Mouse (Mus musculus): ENCODE data around the gene Bach2.

Bach2 gene

DNA sequence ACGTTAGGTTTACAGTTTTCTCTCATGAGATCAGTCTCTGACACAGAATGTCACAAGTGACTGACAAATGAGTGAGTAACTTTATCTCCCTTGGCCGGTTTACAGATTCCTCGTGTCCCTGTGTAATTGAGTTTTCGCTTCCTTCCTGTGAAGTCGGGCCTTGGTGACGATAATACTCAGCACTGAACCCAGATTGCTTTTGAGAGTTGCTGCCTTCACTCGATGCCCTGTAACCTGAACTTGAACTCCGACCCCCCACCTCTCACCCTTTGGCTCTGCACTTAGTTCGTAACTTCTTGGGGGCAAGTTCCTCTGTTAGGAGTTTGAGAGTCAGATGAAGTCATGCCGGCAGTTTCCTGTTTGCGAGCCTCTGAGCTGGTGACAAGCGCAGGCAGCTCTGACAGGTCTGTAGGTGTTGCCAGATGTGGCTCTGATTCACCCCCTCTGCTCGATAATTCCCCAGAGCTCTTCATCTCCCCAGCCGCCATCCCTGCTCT lies 124.9 kb downstream of the Bach2 start:
- DNase-seq = no peak

GRCm38 (mm10) chr4:32365144-32365907 lies 126.7 kb downstream of the Bach2 start:
- DNase-seq = no peak

DNA sequence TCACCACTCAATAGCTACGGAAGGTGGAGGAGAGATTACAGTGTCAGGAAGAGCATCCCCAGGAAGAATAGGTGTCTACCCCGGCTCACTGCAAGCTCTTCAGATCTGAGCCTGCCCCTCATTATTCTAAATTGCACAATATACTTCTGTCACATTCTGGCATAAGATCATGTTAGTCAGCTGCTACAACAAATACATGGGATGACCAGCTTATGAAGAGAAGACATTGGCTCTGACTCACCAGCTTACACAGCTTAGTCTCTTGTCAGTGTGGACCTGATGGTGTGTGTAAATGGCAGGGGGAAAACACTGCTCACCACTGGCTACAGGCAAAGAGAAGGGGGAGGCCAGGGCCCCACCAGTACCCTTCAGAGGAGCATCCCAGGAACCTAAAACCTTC lies 127.6 kb downstream of the Bach2 start:
- DNase-seq = no peak

DNA sequence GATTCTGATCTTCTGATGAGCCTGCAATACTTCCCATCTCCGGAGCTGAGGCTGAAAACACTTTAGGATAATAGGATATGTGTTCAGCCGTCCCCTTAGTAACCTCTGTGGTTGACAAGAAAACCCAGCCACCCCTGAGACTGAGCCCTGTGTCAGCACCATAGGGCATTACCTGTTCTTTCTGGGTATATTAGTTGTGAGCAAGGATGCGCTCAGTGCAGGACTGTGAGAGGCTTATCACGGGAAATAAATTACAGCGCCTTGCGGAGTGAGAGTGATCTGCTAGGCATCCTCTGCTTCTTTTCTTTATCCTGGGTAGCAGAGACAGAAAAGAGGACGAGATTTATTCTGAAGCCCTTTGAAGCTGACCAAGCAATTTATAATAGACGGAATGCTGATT lies 129.7 kb downstream of the Bach2 start:
- no peak for DNase-seq

- DNase-seq = peak; percentile 43
Observed at GRCm38 (mm10) chr4:32373085-32373484, 134.5 kb downstream of the Bach2 start.

GRCm38 (mm10) chr4:32373527-32373926 lies 134.9 kb downstream of the Bach2 start:
- no peak for DNase-seq

GRCm38 (mm10) chr4:32374751-32375582 lies 136.4 kb downstream of the Bach2 start:
- DNase-seq = no peak

DNA sequence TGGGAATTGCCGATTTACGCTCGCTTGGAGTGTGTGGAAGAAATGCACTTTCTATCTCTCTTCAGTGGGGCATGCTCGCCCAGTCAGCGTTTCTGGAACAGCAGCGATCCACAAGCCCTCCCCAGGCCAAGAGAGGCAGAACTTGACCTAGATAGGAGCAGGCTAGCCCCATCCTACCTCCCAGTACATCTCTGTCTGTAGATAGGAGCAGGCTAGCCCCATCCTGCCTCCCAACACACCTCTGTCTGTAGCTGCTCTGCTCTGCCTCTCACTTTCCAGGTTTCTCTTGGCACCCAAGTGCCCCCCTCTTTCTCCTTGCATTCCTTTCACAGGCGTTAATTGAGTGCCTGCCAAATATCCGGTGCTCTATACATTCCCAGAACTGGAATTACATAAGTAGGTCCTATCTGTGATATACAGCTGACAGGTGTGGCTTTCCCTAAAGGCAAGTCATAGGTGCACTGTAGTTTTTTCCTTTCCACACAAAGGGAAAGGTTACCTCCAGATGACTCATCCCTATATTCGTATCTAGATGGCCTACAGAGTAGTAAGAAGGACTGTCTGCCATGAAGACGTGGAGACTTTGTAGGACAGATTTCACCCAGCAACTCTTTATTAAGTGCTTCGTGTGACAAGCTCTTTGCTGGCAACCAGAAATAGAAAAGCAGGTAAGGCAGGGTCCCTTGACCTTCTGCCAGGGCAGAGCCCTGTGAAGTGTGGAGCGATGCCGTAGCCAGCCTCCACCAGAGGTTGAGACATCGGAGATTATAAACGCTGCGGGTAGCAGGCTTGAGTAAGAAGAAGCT lies 137.3 kb downstream of the Bach2 start:
- DNase-seq = no peak

- no peak for DNase-seq
Observed at GRCm38 (mm10) chr4:32376527-32376948, 137.9 kb downstream of the Bach2 start.

DNA sequence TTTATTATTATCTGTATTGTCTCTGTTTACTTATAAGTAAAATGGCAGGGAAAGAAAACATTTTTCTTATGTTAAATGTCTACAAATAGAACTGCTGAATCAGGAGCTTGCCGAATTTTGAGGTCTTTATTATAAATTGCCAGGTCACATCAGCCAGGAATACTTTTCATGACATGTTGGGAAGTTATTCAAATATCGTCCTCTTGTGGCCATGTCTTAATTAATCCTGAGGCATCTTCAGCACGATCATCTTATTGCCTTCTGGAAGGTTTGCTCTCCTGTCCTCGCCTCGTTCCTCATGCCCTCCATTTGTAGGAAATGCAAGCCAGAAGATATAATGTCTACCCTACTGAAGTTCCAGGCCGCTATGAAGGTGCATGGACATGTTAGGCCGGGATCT lies 140.5 kb downstream of the Bach2 start:
- no peak for DNase-seq

GRCm38 (mm10) chr4:32381666-32382381 lies 143.2 kb downstream of the Bach2 start:
- no peak for DNase-seq

DNA sequence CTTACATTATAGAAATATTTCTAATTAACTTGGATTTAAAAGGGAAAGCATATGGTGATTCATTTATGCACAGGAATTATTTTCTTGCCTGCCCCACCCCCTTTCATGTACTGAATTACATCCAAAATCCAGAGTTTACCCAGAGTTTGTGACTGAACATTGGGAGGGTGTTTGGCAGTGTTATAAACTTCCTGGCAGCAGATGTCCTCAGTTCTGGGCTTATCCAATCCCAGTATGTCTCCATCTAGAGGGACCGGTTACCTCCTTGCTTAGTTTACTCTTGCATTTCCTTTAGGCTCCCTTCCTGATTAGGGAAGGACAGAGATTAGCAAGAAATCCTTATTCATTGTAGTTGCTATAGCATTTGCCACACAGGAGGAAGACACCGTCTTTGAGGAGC lies 146.5 kb downstream of the Bach2 start:
- no peak for DNase-seq

DNA sequence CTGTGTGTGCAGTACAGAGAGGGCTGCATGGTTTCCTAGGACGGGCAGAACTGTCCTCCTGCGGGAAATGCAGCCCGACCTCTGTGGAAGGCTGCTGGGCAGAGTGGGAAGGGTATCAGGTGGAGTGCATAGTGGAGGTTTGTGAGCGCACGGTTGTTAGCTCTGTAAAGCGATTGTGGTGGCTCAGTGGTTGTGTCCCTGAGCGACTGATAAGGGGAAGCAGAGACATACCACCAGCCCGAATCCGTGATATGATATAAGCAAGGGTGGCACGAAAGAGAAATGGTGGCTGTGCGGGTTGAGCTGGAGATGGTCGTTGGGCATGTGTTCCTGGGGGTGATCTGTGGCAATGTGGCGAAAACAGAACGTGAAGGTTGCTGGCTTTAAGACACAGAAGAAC lies 147.0 kb downstream of the Bach2 start:
- no peak for DNase-seq

- no peak for DNase-seq
Observed at GRCm38 (mm10) chr4:32386346-32386745, 147.7 kb downstream of the Bach2 start.

DNA sequence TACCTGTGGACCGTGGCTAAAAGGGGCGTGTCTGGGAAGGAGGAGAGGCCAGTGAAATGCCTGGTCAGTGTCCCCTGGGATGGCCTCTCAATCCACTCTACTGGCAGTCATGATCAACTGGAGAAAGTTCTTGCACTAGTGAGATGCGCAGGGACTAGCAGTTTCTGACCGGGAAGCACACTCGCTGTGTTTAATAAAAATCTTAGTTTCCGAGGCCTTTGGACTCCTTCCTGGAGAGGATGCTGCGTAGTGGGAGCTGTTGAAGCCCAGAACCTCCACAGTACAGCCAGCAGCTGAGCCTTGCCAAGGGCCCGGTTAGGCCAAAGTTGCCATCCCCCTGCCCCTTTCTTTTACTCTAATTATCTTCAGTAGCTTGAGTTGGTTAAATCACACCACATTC lies 148.3 kb downstream of the Bach2 start:
- DNase-seq = no peak

- DNase-seq = peak; percentile 63
Observed at GRCm38 (mm10) chr4:32387479-32388240, 149.1 kb downstream of the Bach2 start.

DNA sequence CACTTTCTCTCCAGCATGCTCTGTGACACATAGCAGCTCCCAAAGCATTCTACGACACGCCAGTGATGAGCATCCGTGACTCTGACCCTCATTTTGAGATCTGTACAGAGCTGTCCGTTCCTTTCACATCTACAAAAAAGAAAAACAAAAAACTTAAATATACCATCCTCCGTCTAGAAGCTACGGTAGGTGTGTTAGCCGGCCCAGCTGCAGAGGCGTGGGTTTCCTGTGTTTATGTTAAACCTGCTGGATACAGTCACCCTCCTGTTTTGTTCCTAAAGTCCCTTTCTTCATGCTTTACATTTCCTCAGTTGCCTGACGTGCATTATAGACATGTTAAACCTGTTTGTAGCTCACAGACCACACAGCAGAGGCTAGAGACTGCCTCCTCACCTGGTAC lies 150.0 kb downstream of the Bach2 start:
- DNase-seq = no peak

DNA sequence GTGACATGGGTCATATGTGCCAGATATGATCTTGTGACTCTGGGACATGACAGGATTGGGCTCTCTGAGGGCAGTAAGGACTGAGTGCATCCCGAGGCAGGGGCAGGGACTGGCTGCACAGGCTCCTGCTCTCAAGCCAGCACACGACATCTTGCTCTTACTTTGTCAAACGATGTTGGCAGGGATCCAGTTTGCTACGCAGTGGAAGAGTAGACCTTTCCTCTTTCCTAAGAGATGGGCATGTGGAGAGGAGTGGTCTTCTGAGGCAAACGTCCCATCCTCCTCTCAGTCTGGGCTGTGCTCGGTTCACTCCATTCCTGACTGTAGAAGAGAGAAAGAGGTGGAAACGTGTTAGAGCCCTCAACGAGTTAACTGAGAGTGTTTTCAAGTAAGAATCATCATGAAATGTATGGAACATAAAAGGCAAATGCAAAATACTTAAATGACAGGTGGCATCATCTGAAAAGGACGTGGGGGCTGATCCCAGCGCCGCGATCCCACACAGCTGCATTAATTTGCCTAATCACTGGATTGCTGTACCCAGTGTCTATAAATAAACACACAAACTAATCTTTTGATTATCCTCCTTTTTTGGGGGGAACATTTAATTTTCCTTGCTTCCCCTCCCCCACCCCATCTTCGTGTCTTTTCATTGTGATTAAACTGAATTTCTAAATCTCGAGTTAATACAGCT lies 150.7 kb downstream of the Bach2 start:
- no peak for DNase-seq

- no peak for DNase-seq
Observed at GRCm38 (mm10) chr4:32391260-32391659, 152.7 kb downstream of the Bach2 start.

DNA sequence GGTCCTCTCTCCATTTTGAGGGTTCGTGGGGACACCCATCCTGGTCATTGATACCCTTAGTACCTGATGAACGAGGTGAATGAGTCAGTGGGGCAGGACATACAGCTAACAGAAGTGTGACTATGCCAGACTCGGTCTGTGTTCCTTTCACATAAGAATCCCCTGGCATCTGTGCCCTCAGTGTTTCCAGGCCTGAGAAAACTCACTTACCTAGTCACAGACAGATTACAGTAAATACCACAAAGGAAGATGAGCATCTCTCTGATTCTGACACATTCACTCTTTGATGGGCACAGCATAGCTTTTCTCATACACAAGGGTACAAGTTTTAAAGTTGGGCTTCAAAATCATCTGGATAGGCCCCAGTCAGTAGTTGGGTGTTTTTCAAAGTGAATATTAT lies 154.6 kb downstream of the Bach2 start:
- DNase-seq = no peak

GRCm38 (mm10) chr4:32393951-32394350 lies 155.3 kb downstream of the Bach2 start:
- no peak for DNase-seq
